ENCODE assay signal across 8 mouse cellular contexts in the genomic region with DNA sequence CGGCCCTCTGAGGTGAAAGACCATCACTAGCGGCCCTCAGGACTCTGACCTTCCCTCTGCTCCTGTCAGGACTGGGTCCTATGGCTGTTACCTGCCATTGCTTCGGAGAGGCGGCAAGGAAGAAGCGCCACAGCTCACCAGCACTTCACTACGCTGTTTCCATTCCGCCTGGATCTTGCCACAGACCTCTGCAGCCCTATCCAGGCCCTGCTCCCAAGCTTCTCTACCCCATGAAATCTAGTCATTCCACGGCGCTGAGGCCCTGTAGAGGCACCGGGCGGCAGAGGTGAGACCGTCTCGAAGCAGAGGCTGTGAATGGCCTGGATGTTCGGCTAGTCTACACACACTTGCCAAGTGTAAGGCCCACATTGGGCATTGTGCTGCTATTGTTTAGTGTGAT. TPM values are rescaled to one million over a fixed set of nuclear protein-coding genes. Genes with fewer than 3 reads are reported as not detected.
DNase-seq lines count a peak whose midpoint lies in the region; ATAC-seq and TF ChIP-seq lines count a peak whose summit lies in the region.

No protein-coding gene starts in this region.

- TF ChIP-seq POLR2A in cerebellum, adult 2 months (IDR thresholded peaks at IDR 0.05; ENCODE audit: borderline replicate concordance, insufficient read depth, low read length), result no peak

- H3K4me3 ChIP-seq in cerebellum, adult 2 months (replicated peaks; ENCODE audit: insufficient read depth, low read depth, low read length), result peak overlapping the region; percentile 17
- H3K4me3 ChIP-seq in lung, postnatal 0 days (ENCODE audit: low read depth, low read length), result no peak overlapping the region
- no peak overlapping the region; the same call in 1 of the 2 replicates for H3K4me3 ChIP-seq in intestine, embryonic 15.5 days (replicated peaks)
- H3K4me3 ChIP-seq in neural tube, embryonic 14.5 days (ENCODE audit: low read depth, low read length), result peak overlapping the region; percentile 43; the same call in 1 of the 2 replicates

- H3K4me2 ChIP-seq in lung, postnatal 0 days (replicated peaks; ENCODE audit: low read depth, low read length), result peak overlapping the region; percentile 68; the same call in 1 of the 2 replicates
- H3K4me2 ChIP-seq in intestine, embryonic 15.5 days (replicated peaks), result peak overlapping the region; percentile 71; the same call in 1 of the 2 replicates
- peak overlapping the region; percentile 72 for H3K4me2 ChIP-seq in neural tube, embryonic 14.5 days (ENCODE audit: low read depth, low read length)

- peaks cover 14% of the 10 kb centered on the region for H3K4me1 ChIP-seq in cerebellum, adult 2 months (ENCODE audit: control insufficient read depth, insufficient read depth, low read length)
- H3K4me1 ChIP-seq in lung, postnatal 0 days (ENCODE audit: insufficient read depth, low read depth, low read length), result peaks cover 13% of the 10 kb centered on the region; the same call in 1 of the 2 replicates
- H3K4me1 ChIP-seq in intestine, embryonic 15.5 days (replicated peaks), result peaks cover 23% of the 10 kb centered on the region
- peaks cover 23% of the 10 kb centered on the region for H3K4me1 ChIP-seq in neural tube, embryonic 14.5 days (ENCODE audit: control insufficient read depth, insufficient read depth, low read length)

- TF ChIP-seq EP300 in lung, postnatal 0 days (IDR thresholded peaks at IDR 0.05), result no peak

- WGBS in cerebellum, adult 2 months, result 87% methylated on average over 14 of the region's 14 CpGs
- 91% methylated on average over 14 of the region's 14 CpGs for WGBS in lung, postnatal 0 days
- 89% methylated on average over 14 of the region's 14 CpGs for WGBS in intestine, embryonic 15.5 days
- 87% methylated on average over 14 of the region's 14 CpGs for WGBS in neural tube, embryonic 14.5 days

- no peaks in the 10 kb centered on the region for H3K36me3 ChIP-seq in lung, postnatal 0 days (ENCODE audit: insufficient read depth, low read length)
- no peaks in the 10 kb centered on the region for H3K36me3 ChIP-seq in intestine, embryonic 15.5 days
- no peaks in the 10 kb centered on the region for H3K36me3 ChIP-seq in neural tube, embryonic 14.5 days (ENCODE audit: control insufficient read depth, insufficient read depth, low read length)

- TF ChIP-seq CTCF in cerebellum, adult 2 months (IDR thresholded peaks at IDR 0.05; ENCODE audit: borderline replicate concordance, insufficient read depth, low read depth, low read length), result no peak
- no peak for TF ChIP-seq CTCF in lung, postnatal 0 days (IDR thresholded peaks at IDR 0.05)

- no peaks in the 10 kb centered on the region for H3K27me3 ChIP-seq in cerebellum, adult 2 months (ENCODE audit: control insufficient read depth, insufficient read depth, low read length)
- no peaks in the 10 kb centered on the region for H3K27me3 ChIP-seq in lung, postnatal 0 days (replicated peaks; ENCODE audit: insufficient read depth, low read length)
- H3K27me3 ChIP-seq in intestine, embryonic 15.5 days (replicated peaks), result no peaks in the 10 kb centered on the region
- H3K27me3 ChIP-seq in neural tube, embryonic 14.5 days (ENCODE audit: control insufficient read depth, insufficient read depth, low read length), result no peaks in the 10 kb centered on the region

- H3K9ac ChIP-seq in lung, postnatal 0 days (replicated peaks; ENCODE audit: low read depth), result no peak overlapping the region
- H3K9ac ChIP-seq in intestine, embryonic 15.5 days, result no peak overlapping the region
- H3K9ac ChIP-seq in neural tube, embryonic 14.5 days (replicated peaks; ENCODE audit: low read depth, low read length), result no peak overlapping the region

- no peaks in the 10 kb centered on the region for H3K9me3 ChIP-seq in lung, postnatal 0 days (ENCODE audit: low read length)
- H3K9me3 ChIP-seq in intestine, embryonic 15.5 days, result no peaks in the 10 kb centered on the region
- H3K9me3 ChIP-seq in neural tube, embryonic 14.5 days (ENCODE audit: control insufficient read depth, low read length), result no peaks in the 10 kb centered on the region

- no peak for ATAC-seq in lung, postnatal 0 days
- ATAC-seq in intestine, embryonic 15.5 days, result no peak
- ATAC-seq in neural tube, embryonic 14.5 days (ENCODE audit: low read depth), result peak; percentile 1; the same call in 1 of the 2 replicates

- 0 out of 2 replicates have a peak overlapping the region, but pooled peaks have one; percentile 18 for H3K27ac ChIP-seq in cerebellum, adult 2 months (ENCODE audit: insufficient read depth, low read length)
- peak overlapping the region; percentile 84 for H3K27ac ChIP-seq in lung, postnatal 0 days (ENCODE audit: low read length)
- no peak overlapping the region for H3K27ac ChIP-seq in intestine, embryonic 15.5 days
- no peak overlapping the region for H3K27ac ChIP-seq in neural tube, embryonic 14.5 days (ENCODE audit: low read depth, low read length)

- no peak for DNase-seq in cerebellum, adult 2 months
- DNase-seq in cerebellum, adult 18-20 months, result no peak
- DNase-seq in lung, postnatal 0 days (ENCODE audit: low spot score), result no peak
- no peak for DNase-seq in lung, postnatal 4 days
- no peak for DNase-seq in right cerebral cortex, adult 2 months (ENCODE audit: low spot score in 2 of 2)
- no peak for DNase-seq in spleen, postnatal 14 days (ENCODE audit: low spot score in 2 of 2)

RNA-seq across cellular contexts. Expression of gene Lipe, which starts 1.9 kb away (rescaled TPM):
- 12.1 and 12.3 TPM in 2 replicates for polyA plus RNA-seq in cerebellum, adult 2 months (2012; rRNA removed)
- polyA plus RNA-seq in lung, postnatal 0 days (2015; fragmentation: Nextera tagmentation; extraction: Ambion mirVana), result 19.8 and 21.4 TPM in 2 replicates
- polyA plus RNA-seq in intestine, embryonic 15.5 days (2015; fragmentation: Nextera tagmentation; extraction: Ambion mirVana), result 7.0 and 8.8 TPM in 2 replicates
- polyA plus RNA-seq in neural tube, embryonic 14.5 days (2014; fragmentation: Nextera tagmentation; extraction: Ambion mirVana), result 3.5 and 6.5 TPM in 2 replicates

RNA-seq across cellular contexts. Expression of gene Cxcl17, which starts 16.1 kb away (rescaled TPM):
- polyA plus RNA-seq in cerebellum, adult 2 months (2012; rRNA removed), result not detected in 2 replicates
- polyA plus RNA-seq in lung, postnatal 0 days (2015; fragmentation: Nextera tagmentation; extraction: Ambion mirVana), result 31.9 and 38.1 TPM in 2 replicates
- 0.45 TPM in 1 of 2 replicates, not detected in the other for polyA plus RNA-seq in intestine, embryonic 15.5 days (2015; fragmentation: Nextera tagmentation; extraction: Ambion mirVana)
- 0.49 and 0.66 TPM in 2 replicates for polyA plus RNA-seq in neural tube, embryonic 14.5 days (2014; fragmentation: Nextera tagmentation; extraction: Ambion mirVana)

RNA-seq across cellular contexts. Expression of gene Cnfn, which starts 27.1 kb away (rescaled TPM):
- 0.59 TPM in 1 of 2 replicates, not detected in the other for polyA plus RNA-seq in cerebellum, adult 2 months (2012; rRNA removed)
- not detected in 2 replicates for polyA plus RNA-seq in lung, postnatal 0 days (2015; fragmentation: Nextera tagmentation; extraction: Ambion mirVana)
- polyA plus RNA-seq in intestine, embryonic 15.5 days (2015; fragmentation: Nextera tagmentation; extraction: Ambion mirVana), result 0.47 and 0.63 TPM in 2 replicates
- polyA plus RNA-seq in neural tube, embryonic 14.5 days (2014; fragmentation: Nextera tagmentation; extraction: Ambion mirVana), result not detected in 2 replicates

Comparison
In these comparisons a context has a peak if more than half of its experiments do, and no peak if none do; other contexts are left out.
1. H3K27ac ChIP-seq: peak in cerebellum, adult 2 months (single experiment) and lung, postnatal 0 days (single experiment); none in intestine, embryonic 15.5 days (single experiment) and neural tube, embryonic 14.5 days (single experiment).
2. H3K4me3 ChIP-seq: peak in cerebellum, adult 2 months (single experiment) and neural tube, embryonic 14.5 days (single experiment); none in lung, postnatal 0 days (single experiment) and intestine, embryonic 15.5 days (single experiment).
3. RNA of gene Cxcl17, which starts 16.1 kb away (polyA plus RNA-seq): 31.9 to 38.1 TPM in lung, postnatal 0 days; 0.49 to 0.66 TPM in neural tube, embryonic 14.5 days, 0.45 TPM in intestine, embryonic 15.5 days and not detected in cerebellum, adult 2 months; every median in the first group is over 10 times any median in the second.
4. Peak in every context shown above with its lines, with median percentiles within 50 percentile points of each other: H3K4me2 ChIP-seq.